Mouse (Mus musculus) small intestine, adult 2 months (tissue): ENCODE data around the gene Cldn13.

Source experiments
- CTCF ChIP-seq: fragments of 200-500 bp; IDR thresholded peaks from 2 replicates; pipeline ENCODE4 v1.5.1; 2012; ENCODE audit warnings: low read depth, mild to moderate bottlenecking, control low read depth, inconsistent platforms, low read length, moderate library complexity, mixed read lengths; ENCODE audit not compliant: insufficient replicate concordance, insufficient read length; ENCODE audit errors: extremely low read depth
- POLR2A ChIP-seq: fragments of 200-500 bp; IDR thresholded peaks from 2 replicates; pipeline ENCODE4 v1.6.1; 2012; ENCODE audit warnings: low read depth, mild to moderate bottlenecking, control low read depth, inconsistent platforms, low read length, moderate library complexity

- no peak for TF ChIP-seq POLR2A
- TF ChIP-seq CTCF = no peak
Observed at GRCm38 (mm10) chr5:134934666-134935065, 19.3 kb upstream of the Cldn13 start.
